Mouse (Mus musculus): Measurements from ENCODE around the gene Fbxo21.

Gene Fbxo21

DNA sequence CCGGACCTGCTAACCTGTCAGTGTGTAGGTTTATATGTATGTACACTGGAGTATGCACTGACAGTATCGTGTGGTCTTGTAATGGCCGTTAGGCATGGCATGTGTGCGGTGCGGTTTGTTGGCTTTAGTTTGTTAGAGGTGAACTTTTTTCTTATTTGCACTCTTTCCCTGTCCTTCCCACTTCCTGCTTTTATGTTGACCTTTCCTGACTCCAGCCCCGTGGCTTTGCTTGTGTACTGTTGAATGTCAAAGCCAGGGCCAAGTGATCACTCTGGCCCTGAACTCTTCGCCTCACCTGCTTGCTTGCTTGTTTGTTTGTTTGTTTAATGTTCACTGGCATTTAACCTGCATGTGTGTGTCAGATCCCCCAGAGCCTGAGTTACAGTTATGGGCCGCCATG lies 4.4 kb downstream of the Fbxo21 start:
- no peak for DNase-seq (ENCODE audit: low spot score)

DNA sequence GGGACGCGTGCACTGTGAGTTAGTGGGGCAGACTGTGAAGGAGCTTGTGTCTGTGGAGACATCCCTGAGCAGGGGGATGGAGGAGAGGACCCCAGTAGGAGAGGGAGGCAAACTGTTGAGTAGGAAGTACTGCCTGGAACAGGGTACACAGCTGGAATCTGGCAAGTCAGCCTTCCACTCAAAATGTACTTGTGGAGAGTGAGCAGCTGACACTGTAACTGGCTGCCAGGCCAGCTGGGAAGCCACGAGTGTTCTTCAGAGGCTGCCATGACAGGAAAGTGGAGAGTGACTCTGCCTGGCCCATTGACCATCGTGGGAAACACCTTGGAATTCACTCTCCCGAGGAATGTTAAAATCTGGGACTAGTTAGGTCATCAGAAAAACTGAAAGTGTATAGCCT lies 5.4 kb downstream of the Fbxo21 start:
- DNase-seq (ENCODE audit: low spot score), result no peak

DNA sequence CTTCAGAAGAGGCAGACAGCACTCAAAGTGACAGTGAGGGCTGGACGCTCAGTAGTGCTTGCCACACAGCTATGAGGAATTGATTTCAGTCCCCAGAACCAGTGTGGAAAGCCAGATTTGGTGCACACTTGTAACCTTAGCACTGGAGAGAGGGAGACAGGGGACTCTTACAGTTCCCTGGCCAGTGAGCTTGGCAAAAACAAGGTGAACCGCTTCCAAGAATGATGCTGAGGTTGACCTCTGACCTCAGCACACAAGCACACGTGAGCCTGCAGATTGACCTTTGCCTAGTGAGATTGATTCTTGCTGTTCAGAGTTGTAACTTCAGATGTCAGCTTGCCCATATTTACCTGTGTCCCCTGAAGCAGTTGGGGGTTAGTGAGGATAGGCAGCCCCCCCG lies 9.8 kb downstream of the Fbxo21 start:
- no peak for DNase-seq (ENCODE audit: low spot score)

DNA sequence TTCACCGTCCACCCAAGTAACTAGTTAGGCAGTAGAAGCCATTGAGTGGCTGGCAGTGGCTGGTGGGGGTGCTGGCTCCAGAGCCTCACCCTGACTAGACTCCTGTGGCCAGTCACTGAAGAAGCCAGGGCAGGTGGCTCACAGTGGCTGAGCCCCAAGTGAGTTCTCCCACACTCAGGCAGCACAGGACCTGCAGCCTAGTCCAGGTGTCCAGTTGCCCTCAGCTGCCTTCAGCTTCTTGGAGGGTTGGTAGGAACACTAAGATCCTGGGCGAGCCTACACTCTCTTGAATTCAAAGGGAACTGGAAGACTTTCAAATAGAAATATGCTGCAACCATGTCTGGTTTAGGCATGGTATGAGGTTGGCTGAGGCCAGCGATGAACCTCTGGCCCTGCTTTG lies 11.4 kb downstream of the Fbxo21 start:
- DNase-seq (ENCODE audit: low spot score), result no peak

DNA sequence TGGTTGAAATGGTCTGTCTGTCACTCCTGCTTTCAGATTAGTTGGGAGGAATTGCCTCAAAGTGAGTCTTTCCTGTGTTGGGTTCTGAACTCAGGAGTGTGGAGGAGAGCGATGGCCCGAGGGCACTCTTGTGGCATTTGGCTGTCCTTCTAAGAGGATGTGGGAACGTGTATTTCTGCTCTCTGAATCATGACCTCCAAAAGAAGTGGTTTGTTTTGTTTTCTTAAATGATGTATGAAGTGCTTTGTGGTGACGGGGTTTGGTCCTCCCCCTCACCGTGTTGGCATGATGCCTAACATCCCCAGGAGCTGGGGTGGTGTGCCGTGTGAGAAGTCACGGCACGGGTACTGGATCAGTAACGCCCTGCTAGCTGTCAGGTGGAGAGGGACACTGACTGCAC lies 11.8 kb downstream of the Fbxo21 start:
- peak; percentile 59 for DNase-seq (ENCODE audit: low spot score)

DNA sequence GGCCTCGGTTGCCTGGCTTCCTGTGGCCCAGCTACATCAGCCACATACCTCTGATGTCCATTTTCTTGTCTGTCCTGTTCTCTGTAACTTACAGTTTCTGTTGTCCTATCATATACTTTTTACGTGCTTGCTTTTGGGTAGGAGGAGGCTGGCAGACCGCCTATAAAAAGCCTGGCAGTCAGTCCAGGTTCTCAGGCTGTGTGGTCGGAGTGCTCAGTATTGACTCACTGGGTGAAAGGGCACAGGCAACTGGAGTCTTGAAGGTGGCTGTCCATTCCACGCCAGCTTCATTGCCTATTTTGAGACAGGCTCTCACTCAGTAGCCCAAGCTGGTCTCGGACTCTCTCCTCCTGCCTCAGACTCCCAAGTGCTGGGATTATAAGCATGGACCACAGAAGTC lies 13.2 kb downstream of the Fbxo21 start:
- DNase-seq (ENCODE audit: low spot score), result no peak

DNA sequence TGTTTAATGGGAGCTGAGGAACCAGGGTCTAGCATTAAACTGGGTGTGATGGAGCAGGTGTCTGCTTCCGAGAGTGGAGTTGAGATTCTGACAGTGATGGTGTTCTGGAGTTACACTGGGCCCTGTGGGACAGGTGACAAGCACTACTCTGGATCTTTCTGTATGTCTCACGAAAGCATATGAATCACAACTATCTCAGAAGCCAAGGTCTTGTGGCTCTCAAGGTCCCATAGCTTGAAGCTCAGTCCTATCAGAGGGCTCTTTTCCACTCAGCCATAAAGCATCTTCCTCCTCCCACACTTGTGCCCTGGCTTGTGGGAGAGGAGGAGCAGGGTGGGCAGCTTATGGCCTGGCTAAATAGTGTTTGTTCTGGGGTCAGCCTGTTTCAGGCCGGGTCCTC lies 14.4 kb downstream of the Fbxo21 start:
- no peak for DNase-seq (ENCODE audit: low spot score)

DNA sequence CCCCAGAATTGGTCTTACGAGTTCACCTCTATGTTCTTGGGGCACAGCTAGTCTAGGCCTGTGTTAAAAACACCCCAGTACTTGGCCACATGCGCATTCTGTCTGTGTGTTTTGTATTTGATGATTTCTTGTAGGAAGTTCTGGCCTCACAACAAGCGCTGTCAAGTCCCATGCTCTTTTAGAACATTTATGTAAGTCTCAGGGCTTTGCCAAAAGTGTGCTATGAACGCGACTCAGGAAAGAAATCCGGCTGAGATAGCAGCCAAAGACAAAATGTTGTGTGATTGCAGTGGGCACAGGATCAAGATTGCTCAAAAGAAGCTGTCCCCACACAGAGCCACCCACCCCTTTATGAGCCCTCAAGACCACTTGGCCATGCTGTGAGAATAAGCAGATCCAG lies 17.0 kb downstream of the Fbxo21 start:
- no peak for DNase-seq (ENCODE audit: low spot score)

DNA sequence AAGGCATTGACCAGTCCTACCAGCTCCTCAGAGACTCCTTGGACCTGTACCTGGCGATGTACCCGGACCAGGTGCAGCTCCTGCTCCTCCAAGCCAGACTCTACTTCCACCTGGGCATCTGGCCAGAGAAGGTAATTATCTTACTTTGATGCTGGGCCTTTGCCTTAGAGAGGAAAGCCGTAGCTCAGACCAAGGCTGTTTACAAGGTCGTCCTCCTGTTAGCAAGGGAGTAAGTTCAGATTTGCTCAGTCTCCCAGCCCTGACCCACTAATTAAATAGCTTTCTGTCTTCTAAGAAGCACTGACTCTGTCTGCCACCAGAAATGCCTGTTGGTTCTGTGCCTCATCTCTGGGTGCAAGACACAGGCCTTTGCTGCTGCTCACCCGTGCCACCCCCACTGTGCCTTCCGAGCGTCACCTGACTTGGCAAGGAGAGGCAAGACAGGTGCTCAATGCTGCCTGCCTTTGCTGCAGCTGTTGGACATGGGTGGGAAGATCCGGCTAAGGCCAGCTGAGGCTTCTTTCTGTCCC lies 18.9 kb downstream of the Fbxo21 start:
- DNase-seq (ENCODE audit: low spot score), result no peak

DNA sequence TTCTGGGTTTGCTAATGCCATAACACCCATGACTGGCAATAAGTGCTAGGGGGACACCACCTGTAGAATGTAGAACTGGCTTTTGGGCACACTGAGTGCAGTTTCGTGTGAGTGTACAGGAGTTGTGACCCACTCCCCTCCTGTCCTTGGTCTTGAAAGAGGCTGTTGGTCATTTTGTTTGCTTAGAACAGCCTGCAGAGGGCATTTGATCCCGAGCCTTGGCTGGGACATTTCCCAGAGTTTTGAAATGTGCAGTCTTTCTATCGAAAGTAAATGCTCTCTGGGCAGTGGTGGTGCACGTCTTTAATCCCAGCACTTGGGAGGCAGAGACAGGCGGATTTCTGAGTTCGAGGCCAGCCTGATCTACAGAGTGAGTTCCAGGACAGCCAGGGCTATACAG lies 19.4 kb downstream of the Fbxo21 start:
- no peak for DNase-seq (ENCODE audit: low spot score)

DNA sequence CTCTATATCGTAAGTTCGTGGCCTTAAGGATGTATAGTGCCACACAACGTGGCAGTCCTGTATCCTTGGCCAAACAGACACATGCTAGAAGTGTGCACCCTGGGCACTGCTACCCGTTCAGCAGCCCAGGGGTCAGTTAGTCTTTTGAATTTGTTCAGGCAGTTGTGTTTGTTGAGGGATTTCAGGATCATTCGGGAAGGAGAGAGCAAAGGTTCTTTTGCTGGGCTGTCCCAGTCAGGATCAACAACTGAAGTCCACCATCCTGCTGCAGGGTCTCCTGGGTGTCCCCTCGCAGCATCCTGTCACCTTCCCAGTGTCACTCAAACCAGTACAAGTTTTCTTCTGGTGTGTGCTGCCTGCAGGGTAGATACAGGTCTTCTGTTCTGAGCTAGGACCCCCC lies 20.1 kb downstream of the Fbxo21 start:
- no peak for DNase-seq (ENCODE audit: low spot score)

DNA sequence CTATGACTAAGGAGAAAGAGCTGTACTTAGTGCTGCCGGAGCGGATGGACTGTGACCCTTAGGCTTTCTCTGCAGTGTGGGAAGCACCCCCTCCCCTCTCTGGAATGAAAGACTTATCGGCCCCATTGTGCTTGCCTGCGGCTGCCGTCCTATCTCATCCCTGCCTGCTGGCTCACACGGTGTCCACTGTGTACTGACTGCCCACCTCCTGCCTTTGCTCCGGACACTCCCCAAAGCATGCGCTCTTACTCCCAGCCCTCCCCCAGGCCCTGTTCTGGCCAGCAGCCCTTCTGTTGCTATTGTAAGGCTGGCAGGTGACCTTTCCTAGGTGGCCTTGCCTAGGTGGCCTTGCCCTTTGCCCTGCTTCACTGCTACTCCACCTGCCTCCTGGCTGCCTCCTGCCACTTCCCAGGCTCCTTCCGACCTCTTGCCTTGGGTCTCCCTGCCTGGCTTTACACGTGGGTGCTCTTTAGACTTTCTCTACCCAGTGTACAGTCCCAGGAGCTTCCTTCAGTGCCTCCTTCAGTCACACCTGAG lies 21.0 kb downstream of the Fbxo21 start:
- DNase-seq (ENCODE audit: low spot score), result peak; percentile 65

DNA sequence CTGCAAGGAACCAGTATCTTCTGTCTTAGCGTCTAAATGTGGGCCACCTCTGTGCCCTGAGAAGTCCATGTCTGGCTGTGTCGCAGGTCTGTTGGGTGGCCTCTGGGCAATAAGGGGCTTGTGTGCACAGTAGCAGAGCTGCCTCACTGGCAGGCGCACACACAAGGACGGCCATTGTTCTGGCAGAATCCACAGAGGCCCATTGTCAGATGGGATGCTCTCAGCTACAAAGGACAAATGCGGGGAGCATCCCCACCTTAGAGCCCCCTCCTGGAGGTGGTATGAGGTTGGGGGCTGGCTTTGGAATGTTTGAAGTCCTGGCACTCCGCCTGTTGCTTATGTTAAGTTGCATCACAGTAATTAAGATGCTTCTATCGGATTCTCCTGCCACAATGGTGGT lies 22.5 kb downstream of the Fbxo21 start:
- DNase-seq (ENCODE audit: low spot score), result no peak

DNA sequence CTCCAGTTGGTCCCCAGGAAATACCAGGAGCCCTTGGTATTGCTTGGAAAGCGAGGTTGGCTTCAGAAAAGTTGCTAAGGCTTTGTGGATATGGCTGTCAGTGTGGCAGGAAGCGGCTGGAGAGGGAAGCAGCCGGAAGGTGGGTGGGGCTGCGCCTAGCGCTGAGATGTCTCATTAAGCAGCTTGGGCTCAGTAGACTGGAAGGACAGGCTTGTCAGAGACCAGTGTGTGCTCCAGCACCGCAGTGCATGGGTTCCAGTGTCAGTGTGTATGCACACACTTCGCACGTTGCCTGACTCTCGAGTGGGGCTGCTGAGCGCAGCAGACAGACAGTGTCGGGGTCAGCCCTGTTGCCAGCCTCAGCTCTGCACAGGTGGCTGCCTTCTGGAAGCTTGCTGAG lies 23.1 kb downstream of the Fbxo21 start:
- DNase-seq (ENCODE audit: low spot score), result no peak

DNA sequence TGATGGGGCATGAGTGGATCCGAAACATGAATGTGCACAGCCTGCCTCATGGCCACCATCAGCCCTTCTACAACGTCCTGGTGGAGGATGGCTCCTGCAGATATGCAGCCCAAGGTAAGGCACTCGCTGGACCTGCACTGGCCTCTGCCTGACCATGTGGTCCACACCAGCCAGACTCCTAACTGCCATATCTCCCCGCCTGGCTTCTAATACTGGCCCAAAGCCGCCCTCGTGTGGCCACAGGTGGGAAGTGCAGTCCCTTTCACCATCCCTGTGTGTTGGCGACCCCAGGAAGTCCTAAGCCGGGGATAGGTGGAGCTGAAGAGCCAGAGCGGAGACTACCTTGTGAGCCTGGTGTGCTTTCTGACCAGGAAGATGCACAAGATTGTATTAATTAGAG lies 25.5 kb downstream of the Fbxo21 start:
- peak; percentile 86 for DNase-seq (ENCODE audit: low spot score)

DNA sequence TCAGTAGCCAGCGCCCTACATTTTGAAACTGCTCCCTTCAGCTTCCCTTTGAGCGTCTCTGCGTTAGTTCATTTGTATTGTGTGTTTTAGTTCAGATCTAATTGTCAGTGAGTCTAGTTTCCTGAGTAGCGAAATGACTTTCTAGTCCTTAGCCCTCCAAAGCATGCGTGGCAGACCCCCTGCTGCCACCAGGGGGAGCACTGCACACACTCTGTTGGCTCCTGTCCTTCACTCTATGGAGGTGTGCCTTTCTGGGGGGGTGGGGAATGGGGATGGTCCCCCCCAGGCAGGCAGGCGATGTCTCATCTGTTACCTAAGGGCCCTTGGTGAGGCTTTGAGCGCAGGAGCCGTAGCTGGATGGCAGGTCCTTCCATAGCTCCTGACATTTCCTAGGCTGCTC lies 28.1 kb downstream of the Fbxo21 start:
- peak; percentile 85 for DNase-seq (ENCODE audit: low spot score)

DNA sequence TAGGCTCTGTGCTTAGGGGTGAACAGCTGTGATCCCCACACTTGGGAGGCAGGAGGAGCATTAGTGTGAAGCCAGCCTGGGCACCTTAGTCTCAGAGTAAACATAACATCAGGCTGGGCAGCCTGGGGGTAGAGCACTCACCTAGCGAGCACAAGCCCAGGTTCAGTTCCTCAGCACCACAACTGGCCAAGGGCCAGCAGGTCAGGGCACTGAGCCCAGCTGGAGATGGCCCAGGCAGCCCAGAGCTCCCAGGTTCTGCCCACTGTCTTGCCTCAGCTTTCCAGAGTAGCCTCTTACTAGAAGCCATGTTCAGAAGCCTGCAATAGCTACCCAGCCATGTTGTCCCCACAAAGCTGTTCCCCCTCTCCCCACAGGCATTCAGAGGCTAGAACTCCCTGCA lies 29.2 kb downstream of the Fbxo21 start:
- DNase-seq (ENCODE audit: low spot score), result no peak

DNA sequence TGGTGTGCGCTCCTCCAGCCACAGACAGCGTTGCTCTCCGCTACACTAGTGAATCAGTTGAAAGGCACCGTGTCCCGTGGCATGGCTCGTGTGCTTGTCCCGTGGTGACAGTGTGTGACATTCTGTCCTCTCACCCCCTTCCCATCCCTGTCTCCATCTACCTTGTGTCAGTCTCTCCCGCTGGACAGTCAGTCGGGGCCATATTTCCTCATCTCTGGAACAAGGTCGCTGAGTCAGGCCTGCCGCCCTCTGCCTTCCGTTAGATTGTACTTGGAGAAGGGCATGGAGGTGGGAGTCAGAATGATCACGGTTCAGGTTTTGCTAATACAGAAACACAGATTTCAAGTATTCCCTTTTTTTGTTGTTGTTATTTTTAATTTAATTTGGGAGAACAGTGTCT lies 31.8 kb downstream of the Fbxo21 start:
- no peak for DNase-seq (ENCODE audit: low spot score)

DNA sequence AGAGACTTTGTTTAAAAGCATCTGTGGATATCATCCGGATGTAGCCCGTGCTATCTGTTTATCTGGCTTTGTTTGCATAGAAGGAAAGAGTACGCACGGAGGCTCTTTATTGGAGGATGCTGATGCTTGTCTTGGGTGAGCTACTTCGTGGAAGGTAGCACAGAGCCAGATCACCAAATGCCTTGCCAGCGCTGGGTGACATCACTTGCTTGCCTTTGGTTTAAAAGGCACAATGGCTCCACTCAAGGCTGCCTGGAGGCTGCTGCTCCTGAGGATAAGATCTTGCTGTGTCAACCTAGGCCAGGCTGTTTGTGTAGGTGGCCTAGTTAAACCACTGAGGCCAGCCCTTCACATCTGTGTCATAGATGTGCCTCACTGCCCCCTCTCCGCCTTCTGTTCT lies 34.3 kb downstream of the Fbxo21 start:
- no peak for DNase-seq (ENCODE audit: low spot score)

DNA sequence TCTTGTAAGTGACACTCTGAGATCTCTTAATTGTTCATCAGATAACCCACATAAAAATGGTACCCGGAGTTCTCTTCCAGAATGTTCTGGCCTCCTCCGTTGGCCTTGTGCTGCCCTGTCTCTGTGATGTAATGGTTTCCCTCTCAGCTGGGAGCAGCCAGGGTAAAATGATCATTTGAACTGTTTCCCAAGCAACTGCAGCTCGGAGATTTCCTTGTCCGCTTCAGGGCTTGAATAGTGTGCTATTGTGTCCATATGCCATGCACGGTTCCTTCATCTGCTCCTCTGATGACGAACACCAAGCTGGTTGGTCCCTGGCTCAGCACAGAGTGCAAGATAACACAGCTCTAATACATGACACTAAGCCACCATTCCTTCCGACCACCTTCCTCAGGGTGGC lies 35.3 kb downstream of the Fbxo21 start:
- no peak for DNase-seq (ENCODE audit: low spot score)

DNA sequence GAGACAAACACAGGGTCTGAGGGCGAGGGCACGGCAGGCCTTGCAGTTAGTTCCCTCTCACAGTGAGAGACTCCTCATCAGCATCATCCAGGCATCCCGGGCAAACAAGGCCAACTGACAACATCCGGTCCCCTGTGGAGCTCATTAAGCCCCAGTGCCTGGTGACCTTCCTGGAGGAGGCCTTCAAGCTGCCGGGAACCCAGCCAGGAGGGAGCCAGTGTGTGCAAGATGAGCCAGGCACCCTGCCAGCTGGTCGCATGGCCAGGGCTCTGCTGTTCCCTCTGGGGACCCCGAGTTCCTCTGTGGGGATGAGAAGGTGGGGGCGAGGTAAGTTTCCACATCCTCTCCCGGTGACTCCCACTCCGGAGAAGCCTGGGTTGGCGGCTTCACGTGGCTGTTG lies 38.5 kb downstream of the Fbxo21 start:
- DNase-seq (ENCODE audit: low spot score), result peak; percentile 89

DNA sequence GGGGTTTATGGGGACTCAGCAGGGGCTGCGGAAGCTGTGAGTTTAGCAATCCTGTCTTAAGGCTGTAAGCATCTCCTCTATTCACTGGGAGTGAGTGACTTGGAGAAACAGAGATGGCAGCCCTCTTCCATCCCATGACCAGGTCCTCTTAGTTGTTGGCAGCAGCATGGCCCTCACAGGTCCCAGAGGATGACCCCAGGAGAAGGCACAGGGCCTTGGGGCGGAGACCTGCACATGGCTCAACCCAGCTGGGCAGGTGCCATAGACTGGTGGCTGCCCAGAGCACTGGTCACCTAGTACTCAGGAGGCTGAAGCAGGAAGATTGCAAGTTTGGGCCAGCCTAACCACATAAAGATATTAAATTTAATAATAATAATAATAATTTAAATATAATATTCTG lies 39.1 kb downstream of the Fbxo21 start:
- no peak for DNase-seq (ENCODE audit: low spot score)

DNA sequence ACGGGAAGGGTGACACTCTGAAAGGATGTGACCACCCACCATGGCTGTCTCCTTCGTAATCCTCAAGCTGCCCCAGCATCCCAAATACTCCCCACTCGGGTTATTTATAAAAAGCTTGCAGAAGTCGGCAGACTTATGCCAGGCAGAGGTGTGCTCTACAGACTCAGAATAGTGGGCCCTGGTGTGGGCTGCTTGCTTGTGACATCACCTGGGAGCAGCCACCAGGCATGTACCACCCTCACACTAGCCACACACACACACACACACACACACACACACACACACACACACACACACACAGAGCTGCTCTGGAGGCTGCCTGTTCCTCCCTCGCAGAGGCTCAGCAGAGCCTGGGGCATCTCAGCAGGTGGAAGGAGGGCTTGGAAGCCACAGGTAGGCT lies 41.0 kb downstream of the Fbxo21 start:
- DNase-seq (ENCODE audit: low spot score), result no peak

DNA sequence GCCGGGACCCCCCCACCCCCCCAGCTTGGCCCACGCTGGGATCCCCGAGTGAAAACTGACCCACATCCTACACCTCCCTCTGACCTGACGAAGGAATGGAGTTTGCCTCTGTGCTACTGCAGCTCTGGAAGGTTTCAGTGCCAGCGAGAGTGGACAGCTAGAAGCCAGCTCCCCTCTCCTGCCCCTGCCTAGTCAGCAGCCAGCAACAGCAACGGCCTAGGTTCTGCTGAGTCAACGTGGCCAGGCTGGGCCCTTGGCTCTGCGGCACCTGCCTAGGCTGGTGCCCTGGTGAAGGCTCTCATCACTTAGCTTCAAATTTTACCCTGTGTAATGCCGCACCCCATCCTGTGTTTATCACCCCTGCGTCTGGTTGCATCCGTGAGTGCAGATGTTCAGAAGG lies 43.4 kb downstream of the Fbxo21 start:
- DNase-seq (ENCODE audit: low spot score), result no peak

DNA sequence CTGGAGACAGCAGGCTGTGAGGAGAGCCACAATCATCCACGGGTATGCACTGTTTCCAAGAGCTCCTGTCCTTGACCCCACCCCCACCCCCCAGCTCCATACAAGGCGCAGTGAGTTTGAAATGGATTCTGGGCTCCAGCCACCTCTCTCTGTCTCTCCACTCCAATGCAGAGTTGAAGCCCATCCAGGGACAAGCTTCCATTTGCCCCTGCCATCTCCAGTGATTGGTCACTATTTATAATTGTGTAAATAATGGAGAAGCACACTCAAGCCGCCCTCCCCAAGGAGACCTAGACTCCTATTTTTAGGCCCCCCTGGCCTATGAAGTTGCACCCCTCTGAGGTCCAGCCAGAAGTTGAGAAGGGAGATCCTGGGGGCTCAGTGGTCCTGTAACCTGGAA lies 46.5 kb downstream of the Fbxo21 start:
- no peak for DNase-seq (ENCODE audit: low spot score)

Data from testis, postnatal 10 days (tissue).